Mouse (Mus musculus) liver, embryonic 16.5 days (tissue): Measurements from ENCODE around the gene Mynn. TPM values are rescaled to one million over a fixed set of nuclear protein-coding genes. Genes with fewer than 3 reads are reported as not detected.

Experiments used
- ATAC-seq: fragments of 200-750 bp; cut with Nextera tagmentation; 2 replicates; pipeline ENCODE4 v1.8.0; 2017; ENCODE audit warnings: low read depth, mild to moderate bottlenecking, moderate number of reproducible peaks, moderate library complexity
- H3K27ac ChIP-seq: fragments of 300-500 bp; sonication (generic); 2 replicates; pipeline ENCODE4 v1.5.1; 2014; ENCODE audit warnings: mild to moderate bottlenecking, low read length
- H3K27me3 ChIP-seq: fragments of 300-500 bp; sonication (generic); 2 replicates; pipeline ENCODE4 v1.6.1; 2014; ENCODE audit warnings: low read depth, low read length, mixed read lengths; ENCODE audit not compliant: control insufficient read depth, insufficient read depth
- H3K36me3 ChIP-seq: fragments of 300-500 bp; sonication (generic); 2 replicates; pipeline ENCODE4 v1.6.1; 2014; ENCODE audit warnings: mild to moderate bottlenecking; ENCODE audit not compliant: control insufficient read depth, insufficient read depth
- H3K4me1 ChIP-seq: fragments of 300-500 bp; sonication (generic); 2 replicates; pipeline ENCODE4 v1.6.1; 2014; ENCODE audit warnings: low read depth, low read length, mixed read lengths; ENCODE audit not compliant: control insufficient read depth
- H3K4me2 ChIP-seq: fragments of 300-500 bp; sonication (generic); 2 replicates; pipeline ENCODE4 v1.6.1; 2014; ENCODE audit warnings: low read depth, low read length, mixed read lengths
- H3K4me3 ChIP-seq: fragments of 300-500 bp; sonication (generic); 2 replicates; pipeline ENCODE4 v1.5.1; 2014; ENCODE audit warnings: low read depth, mild to moderate bottlenecking, low read length
- H3K9ac ChIP-seq: fragments of 300-500 bp; sonication (generic); 2 replicates; pipeline ENCODE4 v1.6.1; 2014; ENCODE audit warnings: low read depth, low read length
- H3K9me3 ChIP-seq: fragments of 300-500 bp; sonication (generic); replicated peaks from 2 replicates; pipeline ENCODE4 v1.6.1; 2016; ENCODE audit warnings: low read length; ENCODE audit not compliant: control insufficient read depth
- WGBS: fragments of 180-500 bp; shearing (Covaris S2); extraction: QIAGEN DNeasy Blood & Tissue Kit; methylation state at CpG from one replicate; pipeline ENCODE4 v1.1.7; 2014; ENCODE audit not compliant: insufficient replicate concordance; 5-methylcytosine and 5-hydroxymethylcytosine counted together
- polyA plus RNA-seq: library from polyadenylated mRNA; unstranded; fragments of >200 nt; fragmentation: Nextera tagmentation; extraction: Ambion mirVana; gene quantifications from 2 replicates; pipeline ENCODE4 v1.2.1, GENCODE M21; 2015

Mynn gene
- polyA plus RNA-seq, 1 experiment from 2014 or later, result 14.2 TPM

DNA sequence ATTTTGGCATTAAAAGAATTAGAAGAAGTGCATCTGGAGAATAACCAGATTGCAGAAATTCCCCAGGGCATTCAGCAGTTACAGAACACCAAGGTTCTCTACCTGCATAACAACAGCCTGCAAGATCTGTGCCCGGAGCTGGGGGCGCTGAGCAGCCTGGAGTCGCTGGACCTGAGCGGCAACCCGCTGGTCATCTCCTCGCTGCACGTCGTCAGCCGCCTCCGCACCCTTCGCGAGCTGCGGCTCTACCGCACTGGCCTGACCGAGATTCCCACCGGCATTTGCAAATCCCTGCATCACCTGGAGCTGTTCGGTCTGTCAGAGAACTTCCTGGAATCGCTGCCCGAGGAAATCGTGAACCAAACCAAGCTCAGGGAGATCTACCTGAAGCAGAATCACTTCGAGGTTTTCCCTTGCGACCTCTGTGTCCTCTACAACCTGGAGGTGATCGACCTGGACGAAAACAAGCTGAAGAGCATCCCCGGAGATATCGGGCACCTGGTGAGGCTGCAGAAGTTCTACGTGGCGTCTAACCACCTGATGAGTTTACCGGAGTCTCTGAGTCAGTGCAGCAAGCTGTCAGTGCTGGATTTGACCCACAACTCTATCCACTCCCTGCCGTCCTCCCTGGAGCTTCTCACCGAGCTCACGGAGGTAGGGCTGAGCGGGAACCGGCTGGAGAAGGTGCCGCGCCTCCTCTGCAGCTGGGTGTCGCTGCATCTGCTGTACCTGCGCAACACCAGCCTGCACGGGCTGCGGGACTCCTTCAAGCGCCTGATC lies 48.4 kb downstream of the Mynn start:
- Histone ChIP-seq H3K27me3 (peaks cover 28% of the 10 kb centered on the region), H3K4me1 (no peaks in the 10 kb centered on the region; the same call in 1 of the 2 replicates), H3K4me3 (peak overlapping the region; percentile 36), H3K36me3 (no peaks in the 10 kb centered on the region), H3K4me2 (peak overlapping the region; percentile 53), H3K9me3 (no peaks in the 10 kb centered on the region), H3K27ac (no peak overlapping the region), H3K9ac (no peak overlapping the region)
- 1% methylated on average over 41 of the region's 41 CpGs for WGBS
- ATAC-seq, result no peak

DNA sequence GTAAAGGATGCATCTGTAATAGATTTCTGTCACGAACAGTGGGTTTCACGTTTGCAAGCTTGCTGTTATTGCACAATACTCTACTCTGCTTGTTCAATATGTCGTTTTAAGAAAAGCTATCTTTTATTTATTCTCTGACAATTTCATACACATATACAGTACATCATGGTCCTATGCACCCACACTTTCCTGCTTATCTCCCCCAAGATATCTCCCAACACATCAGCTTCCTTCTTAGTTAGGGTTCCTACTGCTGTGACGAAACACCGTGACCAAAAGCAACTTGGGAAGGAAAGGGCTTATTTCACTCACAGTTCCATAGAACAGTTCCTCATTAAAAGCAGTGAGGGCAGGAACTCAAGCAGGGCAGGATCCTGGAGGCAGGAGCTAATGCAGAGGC lies 54.1 kb downstream of the Mynn start:
- Histone ChIP-seq H3K27me3 (peaks cover 8% of the 10 kb centered on the region), H3K27ac (no peak overlapping the region), H3K4me3 (no peak overlapping the region), H3K9ac (no peak overlapping the region), H3K4me2 (no peak overlapping the region), H3K36me3 (no peaks in the 10 kb centered on the region), H3K4me1 (no peaks in the 10 kb centered on the region), H3K9me3 (no peaks in the 10 kb centered on the region)
- 46% methylated on average over 5 of the region's 5 CpGs for WGBS
- no peak for ATAC-seq

DNA sequence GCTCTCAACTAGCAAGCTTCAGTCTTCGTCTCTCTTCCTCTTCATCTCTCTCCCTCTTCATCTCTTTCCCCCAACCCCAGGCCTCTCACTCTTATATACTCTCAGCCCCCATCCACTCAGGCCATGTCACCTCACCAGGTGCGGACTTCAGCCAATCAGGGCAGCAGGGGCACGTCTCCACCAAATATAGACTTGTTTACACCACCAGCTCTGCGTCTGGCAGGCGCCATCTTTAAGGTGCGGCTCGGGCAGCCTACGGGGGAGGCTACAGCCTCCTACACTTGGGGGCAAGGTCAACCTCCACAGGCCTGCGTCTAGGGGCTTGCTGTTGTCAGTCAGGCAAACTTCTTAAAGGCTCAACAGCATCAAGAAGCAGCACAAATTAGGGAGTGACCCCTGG lies 56.6 kb downstream of the Mynn start:
- ATAC-seq, result no peak
- WGBS, result 71% methylated on average over 9 of the region's 9 CpGs
- Histone ChIP-seq H3K4me3 (no peak overlapping the region), H3K4me2 (no peak overlapping the region), H3K4me1 (no peaks in the 10 kb centered on the region), H3K36me3 (no peaks in the 10 kb centered on the region), H3K27me3 (no peaks in the 10 kb centered on the region), H3K27ac (no peak overlapping the region), H3K9ac (no peak overlapping the region), H3K9me3 (no peaks in the 10 kb centered on the region)

Other genes with a start within 250 kb of the Mynn start
- 0.98 and 1.0 TPM in 2 replicates for gene Mecom, start 54.1 kb upstream of the Mynn start, polyA plus RNA-seq
- gene Actrt3, start 2.1 kb upstream of the Mynn start, polyA plus RNA-seq, result not detected in 2 replicates
- not detected in 2 replicates for gene Lrriq4, start 42.4 kb downstream of the Mynn start, polyA plus RNA-seq
- 0.06 TPM in 2 replicates for gene Lrrc34, start 45.8 kb downstream of the Mynn start, polyA plus RNA-seq
- gene Lrrc31, start 97.8 kb downstream of the Mynn start, polyA plus RNA-seq, result not detected in 2 replicates
- 0.02 and 0.06 TPM in 2 replicates for gene Samd7, start 144.2 kb downstream of the Mynn start, polyA plus RNA-seq
- gene Sec62, start 190.8 kb downstream of the Mynn start, polyA plus RNA-seq, result 45.1 and 51.3 TPM in 2 replicates